Mouse (Mus musculus): ENCODE measurements around the gene 1700001L19Rik.
"Not testable (repeated sequence)": the region's sequence is repeated elsewhere in the genome, so short reads cannot be mapped to it uniquely, and the experiment has no call there.

The 1700001L19Rik gene

DNA sequence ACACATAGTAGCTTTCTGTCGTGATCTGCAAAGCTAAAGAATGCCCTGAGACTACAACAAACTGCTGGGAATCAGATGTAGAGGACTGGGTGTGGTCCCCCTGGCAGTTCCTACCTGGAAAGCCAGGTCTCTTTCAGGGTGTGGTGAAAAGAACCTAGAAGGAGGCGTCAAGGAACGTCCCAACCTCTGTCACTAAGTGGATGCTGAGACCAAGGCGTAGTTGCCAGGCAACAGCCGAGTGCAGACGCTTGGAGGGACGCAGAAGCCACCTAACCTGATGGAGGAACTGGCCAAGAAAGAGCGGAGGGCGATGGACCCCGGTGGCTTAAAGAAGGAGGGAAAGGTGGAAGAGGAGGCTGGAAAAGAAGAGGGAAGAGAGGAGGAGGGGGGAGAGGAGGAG, at the start of gene 1700001L19Rik:
Gene 1700001L19Rik (plus strand): TSS at position 223 of the 400 bp plus-strand sequence.
- no peak for DNase-seq (ENCODE audit: low spot score in 2 of 2)

DNA sequence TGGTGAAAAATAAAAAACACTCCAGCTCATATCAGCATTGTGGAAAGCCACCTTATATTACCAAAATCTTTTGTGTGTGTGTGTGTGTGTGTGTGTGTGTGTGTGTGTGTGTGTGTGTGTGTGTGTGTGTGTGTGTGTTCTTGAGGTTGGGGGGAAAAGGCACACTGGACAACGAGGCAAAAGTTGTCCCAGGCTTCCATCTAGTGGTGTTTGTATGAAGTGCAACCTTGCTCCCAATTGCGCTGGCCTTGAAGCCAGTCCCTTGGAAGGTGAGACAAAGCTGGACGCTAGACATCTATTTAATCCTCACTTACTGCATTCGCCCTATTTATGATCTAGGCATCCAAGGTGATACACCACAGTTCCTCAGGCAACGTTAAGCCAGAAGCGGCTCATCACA, 43.8 kb upstream of the 1700001L19Rik start:
- not testable (repeated sequence) for DNase-seq (ENCODE audit: low spot score in 2 of 2)

DNA sequence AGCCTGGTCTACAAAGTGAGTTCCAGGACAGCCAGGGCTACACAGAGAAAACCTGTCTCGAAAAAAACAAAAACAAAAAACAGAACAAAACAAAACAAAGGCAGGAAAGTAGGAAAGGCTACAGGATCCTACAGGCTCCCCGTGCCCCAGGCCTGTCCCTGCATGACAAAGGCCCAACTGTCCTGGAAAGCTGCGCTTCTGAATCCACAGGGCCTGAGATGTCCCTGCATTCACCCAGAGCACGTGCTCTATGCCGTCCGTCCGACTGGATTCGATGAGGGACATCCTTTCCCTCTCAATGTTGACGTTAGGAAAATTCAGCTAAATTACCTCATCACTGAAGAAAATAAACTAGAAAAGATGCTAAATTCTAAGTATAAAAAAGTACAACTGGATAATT, 29.1 kb upstream of the 1700001L19Rik start:
- DNase-seq (ENCODE audit: low spot score in 2 of 2), result no peak

DNA sequence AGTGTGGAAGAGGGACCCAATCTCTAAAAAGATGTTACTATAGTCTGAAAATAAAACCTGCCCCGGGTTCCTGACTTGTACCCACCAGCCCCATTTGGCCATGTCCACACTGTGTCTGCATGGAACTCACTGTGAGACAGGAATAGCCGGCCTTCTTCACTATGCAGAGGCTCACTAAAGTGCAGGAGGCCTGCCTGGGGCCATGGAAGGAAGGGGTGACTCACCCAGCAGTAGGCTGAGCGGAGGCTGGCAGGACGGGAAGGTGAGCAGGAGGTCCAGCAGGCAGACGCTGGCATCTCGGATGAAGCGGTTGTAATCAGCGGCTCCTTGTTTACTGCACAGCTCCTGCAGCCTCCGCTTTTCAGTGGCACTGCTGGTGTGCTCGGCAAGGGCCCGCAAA, 28.7 kb upstream of the 1700001L19Rik start:
- no peak for DNase-seq (ENCODE audit: low spot score in 2 of 2)

DNA sequence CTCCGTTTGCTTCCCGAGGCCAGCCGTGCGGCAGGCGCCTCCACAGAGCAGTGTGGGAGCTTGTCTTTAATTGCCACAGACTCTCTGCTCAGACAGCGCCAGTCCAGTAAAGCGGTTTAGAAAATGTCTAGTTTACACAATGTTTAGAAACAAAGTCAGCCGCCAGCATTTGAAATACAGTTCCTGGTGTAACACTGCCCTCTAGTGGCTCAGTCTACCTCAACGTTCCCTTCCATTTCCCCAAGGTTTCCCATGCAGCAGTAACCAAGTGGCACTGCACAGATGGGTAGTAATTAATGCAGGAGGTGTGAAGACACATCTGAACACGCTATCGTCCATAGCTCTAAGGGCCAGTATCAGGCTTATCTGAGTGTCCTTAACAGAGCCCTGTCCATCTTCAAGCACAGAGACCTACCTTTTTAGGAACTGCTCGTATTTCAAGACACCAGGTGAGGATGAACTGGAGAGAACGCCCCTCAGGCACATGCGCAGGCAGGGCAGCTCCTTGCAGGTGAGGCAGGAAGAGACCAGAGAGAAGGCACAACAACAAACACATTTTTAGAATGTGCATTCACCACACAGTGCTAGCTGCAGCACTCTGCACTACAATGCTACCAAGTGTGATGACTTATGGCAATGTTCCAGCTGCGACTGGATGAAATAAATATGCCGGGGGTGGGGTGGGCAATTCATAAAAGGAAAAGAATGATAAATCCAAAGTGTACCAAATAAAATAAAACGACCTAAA, 27.5 kb upstream of the 1700001L19Rik start:
- DNase-seq (ENCODE audit: low spot score in 2 of 2), result peak; percentile 14 to 44

DNA sequence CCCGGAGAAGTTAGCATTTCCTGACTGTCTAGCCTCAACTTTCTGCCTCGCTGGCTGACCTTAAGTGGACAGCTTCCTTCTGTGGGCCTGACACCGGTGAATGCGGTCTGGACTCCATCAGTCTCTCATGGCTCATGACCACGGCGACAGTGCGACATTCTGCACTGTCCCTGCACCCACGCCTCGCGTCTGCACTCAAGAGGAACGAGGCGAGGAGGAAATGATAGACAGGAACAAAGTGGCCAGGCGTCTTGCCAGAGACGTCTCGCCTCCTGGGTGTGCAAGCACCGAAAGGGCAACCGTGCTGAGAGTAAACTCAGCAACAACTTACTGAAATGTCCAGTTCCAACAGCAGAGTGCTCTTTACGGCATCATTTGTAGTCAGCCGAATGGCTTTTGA, 25.0 kb upstream of the 1700001L19Rik start:
- no peak for DNase-seq (ENCODE audit: low spot score in 2 of 2)

DNA sequence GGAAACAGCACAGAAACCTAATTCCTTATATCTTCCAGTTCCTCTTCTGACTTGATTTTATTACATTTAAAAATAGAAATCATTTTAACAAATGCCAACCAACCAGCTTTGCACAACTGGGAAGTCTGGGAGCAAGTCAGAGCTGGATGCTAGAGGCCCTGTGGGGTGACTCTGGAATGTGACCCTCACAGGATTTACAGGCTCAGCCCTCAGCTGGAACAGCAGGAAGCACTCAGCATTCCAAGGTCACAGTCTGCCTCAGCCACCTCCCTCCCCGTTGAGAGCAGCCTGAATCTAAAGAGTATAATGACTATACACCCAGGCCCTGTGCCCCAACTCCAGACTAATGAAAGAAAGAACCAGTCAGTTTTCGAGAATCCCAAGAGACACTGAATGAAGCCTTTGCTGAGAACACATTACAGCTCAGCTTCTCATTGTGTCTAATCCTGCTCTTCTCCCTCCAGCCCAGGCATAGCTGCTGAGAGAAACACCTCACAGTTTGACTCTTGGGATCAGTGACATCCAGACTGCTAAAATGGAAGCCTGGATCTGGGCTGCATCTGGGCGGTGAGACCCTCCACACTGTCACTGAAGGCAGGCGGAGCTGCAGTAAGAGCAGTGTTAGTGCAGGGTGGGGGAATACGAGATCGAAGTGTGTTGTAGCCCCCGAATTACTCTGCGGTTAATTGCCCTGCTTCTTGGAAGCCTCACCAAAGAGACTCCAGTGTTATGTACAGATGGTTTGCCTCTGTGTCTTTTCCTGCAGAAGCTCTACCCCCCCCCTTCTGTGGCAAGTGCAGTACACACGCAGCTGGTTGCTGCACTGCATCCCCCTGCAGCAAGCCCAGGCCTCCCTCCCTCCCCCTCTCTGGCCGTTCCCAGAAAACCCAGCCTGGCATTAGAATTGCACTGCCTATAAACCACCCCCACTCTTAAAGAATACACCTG, 24.0 kb upstream of the 1700001L19Rik start:
- DNase-seq (ENCODE audit: low spot score in 2 of 2), result no peak

DNA sequence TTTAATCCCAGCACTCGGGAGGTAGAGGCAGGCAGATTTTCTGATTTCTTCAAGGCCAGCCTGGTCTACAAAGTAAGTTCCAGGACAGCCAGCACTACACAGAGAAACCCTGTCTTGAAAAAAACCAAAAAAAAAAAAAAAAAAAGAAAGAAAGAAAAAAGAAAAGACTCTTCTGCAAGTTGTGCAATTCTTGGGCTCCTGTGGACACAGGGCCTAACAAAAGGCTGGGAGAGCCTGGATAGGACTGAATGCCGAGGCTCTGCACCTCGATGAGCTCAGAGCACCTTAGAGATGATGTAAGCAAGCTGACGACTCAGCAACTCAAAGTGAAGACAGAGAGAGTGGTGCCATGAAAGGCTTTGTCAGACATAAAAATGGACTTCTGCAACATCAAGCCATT, 22.8 kb upstream of the 1700001L19Rik start:
- DNase-seq (ENCODE audit: low spot score in 2 of 2), result no peak

DNA sequence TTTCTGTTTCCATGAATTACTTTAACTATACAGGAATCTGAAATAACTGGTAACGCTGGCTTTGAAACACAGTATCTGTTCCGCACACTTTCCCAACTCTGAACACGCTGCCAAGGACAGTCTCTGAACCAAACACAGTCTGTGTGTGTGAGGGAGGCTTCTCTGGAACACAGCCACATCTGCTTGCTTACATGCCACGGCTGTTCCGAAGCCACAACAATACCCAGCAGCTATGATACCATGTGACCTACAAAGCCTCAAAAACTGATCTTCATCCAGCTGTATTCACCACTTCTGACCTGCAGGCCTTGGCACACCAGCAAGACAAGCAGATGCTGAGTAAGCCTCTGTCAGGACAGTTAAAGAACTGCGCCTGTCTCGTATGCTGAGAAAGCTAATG, 19.3 kb upstream of the 1700001L19Rik start:
- no peak for DNase-seq (ENCODE audit: low spot score in 2 of 2)

DNA sequence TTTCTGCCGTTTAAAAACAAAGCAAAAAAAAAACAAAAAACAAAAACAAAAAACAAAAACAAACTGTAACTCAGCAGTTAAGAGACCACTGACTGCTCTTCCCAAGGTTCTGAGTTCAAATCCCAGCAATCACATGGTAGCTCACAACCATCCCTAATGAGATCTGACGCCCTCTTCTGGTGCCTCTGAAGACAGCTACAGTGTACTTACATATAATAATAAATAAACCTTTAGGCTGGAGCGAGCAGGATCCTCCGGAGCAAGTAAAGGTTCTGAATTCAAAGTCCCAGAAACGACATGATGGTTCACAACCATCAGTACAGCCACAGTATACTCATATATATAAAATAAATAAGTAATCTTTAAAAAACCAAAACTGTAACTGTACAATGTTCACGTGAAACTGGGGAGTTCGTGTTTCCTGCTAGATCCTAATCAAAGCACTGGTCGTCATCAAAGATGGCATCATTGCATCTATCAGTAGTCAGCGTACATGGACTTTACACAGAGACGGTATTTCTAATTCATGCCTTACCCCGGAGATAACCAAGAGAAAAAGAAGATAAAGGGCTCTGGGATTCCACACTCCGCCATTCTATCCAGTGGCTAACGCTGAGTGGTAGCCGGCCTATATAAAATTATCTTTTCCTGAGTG, 16.0 kb upstream of the 1700001L19Rik start:
- no peak for DNase-seq (ENCODE audit: low spot score in 2 of 2)

DNA sequence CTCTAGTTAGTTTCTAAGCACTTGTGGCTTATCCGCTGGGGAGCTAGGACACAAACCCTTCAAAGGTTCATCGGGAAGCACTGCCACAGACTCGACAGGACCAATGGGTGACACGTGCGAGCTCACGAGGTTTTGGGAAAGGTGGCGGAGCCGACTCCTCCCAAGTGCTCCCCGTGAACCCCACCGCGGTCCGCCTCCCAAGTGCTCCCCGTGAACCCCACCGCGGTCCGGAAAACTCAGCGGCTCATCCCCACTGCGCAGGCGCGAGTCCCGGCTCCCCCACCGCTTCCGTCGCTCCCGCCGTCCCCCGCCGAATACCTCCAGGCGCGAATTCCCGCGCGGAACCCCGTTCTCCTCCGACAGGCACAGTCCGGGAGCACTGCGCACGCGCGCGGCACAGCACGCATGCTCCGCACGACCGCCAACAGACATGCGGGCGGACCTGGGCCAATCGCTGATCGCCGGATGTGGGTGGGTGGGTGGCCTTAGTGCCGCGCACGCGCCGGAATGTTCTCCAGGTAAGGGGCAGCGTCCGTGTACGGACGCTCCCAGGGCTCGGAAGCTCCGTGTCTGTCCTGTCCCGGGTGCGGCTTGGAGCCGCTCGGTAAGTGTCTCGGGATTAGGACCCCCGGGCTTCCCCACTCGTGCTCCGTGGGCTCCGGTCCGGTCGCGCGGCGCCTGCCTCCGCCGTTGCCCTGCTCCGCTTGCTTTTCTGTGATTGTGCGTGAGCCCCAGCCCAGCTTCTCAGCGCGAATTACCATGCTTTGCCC, 15.3 kb upstream of the 1700001L19Rik start, which contains the start of the genes Mtrr and Fastkd3:
Gene Mtrr (minus strand): TSS at position 403 of the 770 bp plus-strand sequence.
Gene Fastkd3 (plus strand): TSS at position 488 of the 770 bp plus-strand sequence.
- peak; percentile 83 to 93 for DNase-seq (ENCODE audit: low spot score in 2 of 2)

DNA sequence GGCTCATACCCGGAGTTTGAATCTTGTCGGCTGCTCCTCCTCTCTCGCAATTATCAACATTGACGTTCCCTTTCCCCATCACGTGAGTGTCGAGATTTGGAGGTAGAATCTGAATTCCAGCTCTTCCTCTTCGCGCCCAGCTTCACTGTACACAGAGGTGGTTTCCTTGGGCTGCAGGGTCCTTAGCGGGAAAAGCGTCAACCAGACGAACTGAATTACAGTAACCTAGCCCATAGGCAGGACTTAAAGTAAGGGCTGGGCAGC, 14.8 kb upstream of the 1700001L19Rik start:
- DNase-seq (ENCODE audit: low spot score in 2 of 2), result peak in 1 of 2 experiments; percentile 21

DNA sequence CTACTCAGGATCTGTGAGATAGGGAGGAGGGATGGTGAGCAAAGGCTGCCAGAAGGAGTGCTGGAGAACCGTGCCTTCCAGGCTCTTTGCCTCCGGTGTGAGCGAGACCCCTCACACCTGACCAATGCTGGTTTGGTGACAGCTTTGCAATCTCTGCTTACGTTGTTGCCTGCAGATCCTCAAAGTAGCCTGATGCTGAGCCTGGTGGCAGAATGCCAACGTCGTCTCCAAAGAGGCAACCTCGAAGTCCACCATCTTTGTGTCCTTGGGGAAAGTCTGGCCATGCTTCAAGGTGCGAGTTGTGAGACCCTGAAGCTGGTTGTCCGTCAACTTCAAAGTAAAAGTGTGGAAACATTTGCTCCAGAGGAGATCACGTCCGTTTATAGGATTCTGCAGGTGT, 13.3 kb upstream of the 1700001L19Rik start:
- DNase-seq (ENCODE audit: low spot score in 2 of 2), result no peak

DNA sequence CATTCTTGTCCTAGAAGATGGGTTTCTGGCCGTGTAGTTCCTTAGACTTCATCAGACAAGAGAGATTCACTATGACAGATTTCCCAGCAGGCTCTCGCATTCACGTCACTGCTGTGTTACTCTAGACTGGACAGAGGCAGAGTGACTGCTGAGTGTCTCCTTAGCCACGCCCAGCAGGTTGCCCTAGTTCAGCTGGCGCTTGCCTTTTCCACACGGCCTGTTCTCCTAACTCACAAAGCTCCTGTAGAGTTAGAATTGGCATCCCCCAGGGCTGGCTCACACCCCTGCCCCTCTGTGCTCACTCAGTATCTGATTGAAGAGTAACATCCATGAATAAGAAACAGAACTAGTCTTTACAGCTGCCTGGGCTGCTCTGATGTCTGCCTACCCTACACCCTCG, 11.8 kb upstream of the 1700001L19Rik start:
- DNase-seq (ENCODE audit: low spot score in 2 of 2), result no peak

DNA sequence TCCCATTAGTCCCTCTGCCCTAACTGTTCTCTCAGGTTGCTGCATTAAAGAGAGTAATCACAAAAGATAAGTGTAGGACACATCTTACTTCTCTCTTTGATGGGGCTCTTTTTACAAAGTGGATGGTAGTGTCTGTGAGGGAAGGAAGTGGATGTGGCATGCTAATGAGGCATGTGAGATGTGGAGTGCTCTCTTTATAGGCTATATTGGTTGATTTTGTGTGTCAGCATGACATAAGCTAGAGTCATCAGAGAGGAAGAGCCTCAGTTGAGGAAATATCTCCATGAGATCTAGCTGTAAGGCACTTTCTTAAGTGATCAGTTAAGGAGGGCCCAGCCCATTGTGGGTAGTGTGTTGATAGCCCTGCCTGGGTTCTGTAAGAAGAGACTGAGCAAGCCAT, 8.9 kb upstream of the 1700001L19Rik start:
- no peak for DNase-seq (ENCODE audit: low spot score in 2 of 2)

DNA sequence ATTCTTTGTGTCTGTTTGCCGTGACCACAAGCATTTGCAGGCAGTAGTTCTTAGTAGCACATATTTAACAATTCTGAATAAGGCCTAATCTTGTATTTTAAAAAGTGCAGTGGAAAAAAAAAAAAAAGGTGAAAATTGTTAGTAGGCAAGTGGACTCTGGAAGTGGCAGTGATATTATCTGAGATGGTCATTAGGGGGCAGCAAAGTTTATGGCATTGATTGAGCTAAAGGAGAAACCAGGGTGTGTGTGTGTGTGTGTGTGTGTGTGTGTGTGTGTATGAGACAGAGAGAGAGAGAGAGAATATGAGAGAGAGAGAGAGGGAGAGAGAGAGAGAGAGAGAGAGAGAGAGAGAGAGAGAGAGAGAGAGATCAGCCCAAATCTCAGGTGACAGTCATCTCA, 3.4 kb upstream of the 1700001L19Rik start:
- DNase-seq (ENCODE audit: low spot score in 2 of 2), result no peak

DNA sequence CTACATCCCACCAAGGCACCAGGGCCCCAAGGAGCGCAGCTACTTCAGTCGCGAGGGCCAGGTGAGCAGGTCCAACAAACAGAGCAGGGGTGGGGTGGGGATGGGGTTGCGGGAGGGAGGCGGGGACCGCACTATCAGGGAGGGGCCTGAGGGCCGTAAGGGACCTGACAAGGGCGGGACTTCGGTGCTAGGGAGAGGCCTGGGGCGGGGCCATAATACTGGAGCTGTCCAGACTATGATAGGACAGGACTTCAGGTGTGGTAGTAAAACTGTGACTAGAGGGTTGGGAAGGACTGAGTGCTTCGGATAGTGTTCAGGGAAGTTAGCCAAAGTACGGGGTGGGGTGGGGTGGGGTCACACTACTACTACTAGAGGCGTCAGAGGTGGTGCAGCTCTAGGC, 446 bp downstream of the 1700001L19Rik start:
- DNase-seq (ENCODE audit: low spot score in 2 of 2), result no peak

DNA sequence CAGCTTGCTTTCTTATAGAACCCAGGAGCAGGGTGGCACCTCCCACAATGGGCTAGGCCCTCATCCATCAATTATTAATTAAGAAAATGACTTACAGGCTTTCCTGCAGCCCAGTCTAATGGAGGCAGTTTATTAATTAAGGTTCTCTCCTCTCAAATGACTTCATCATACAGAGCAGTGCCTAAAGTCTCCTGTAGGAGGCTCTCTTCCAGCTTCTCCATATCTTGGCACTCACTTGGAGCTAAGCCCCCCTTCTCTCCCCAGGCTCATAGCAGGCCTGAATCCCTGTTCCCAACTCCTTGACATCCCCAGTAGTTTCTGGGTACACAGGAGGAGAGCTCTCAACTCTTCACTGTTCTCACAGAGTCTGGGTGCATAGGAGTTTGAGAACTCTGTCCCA, 1.7 kb downstream of the 1700001L19Rik start:
- DNase-seq (ENCODE audit: low spot score in 2 of 2), result no peak

DNA sequence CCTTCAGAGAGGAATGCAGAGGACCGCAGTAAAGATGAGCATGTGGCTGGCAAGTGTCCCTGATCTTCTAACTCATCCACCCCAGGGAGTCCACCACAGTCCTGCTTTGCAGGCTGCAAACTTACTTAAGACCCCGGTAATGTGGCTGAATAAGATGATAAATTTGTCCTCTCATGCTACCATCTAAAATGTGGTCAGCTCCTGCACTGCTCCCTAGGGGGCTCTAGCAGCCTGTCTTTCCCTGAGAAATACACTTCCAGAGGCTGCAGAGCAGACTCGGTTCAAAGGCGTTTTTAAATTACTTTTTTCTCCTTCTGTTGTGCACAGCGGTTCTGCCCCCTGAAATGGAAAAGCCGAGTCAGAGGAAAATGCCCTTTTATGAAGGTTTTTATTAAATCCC, 4.0 kb downstream of the 1700001L19Rik start:
- DNase-seq (ENCODE audit: low spot score in 2 of 2), result no peak

DNA sequence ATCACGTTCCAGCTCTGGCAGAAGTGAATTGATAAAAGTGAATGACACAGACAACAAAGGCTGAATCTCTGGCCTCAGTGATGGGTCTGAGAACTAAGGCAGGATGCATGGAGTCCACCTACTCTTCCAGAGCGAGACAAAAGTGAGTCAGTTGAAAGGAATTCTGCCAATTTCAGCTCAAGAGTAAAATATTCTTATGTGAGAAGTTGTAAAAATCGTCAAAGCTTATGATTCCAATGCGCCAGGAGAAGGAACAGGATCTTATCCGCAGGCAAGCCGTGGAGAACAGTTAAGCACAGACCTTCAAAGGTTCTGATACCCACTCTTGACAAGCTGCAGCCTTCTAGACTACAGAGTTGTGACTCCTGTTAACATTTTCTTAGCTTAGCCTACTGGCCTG, 5.9 kb downstream of the 1700001L19Rik start:
- DNase-seq (ENCODE audit: low spot score in 2 of 2), result no peak

DNA sequence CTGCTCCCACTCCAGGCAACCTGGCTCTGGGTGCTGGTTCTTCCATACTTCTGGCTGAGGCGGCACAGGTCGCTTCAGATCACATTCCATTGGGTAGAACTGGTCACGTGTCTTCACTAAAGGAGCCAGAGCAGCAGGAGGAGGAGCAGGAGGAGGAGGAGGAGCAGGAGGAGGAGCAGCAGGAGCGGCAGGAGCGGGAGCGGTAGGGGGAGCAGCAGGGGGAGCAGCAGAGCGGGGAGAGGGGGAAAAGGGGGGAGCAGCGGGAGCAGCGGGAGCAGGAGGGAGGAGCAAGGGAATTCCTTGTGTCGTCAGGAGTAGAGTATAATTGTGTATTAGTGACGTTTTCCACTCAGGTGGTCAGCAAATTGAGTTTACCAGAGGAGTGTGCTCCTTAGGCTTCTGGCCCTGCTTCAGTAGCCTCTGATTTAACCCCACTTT, 8.5 kb downstream of the 1700001L19Rik start:
- DNase-seq (ENCODE audit: low spot score in 2 of 2), result no peak

All from spleen, postnatal 10 days (tissue).